Mouse (Mus musculus): Measurements from ENCODE around the gene Wasf1. TPM values are rescaled to one million over a fixed set of nuclear protein-coding genes. Genes with fewer than 3 reads are reported as not detected.

Gene Wasf1
- 3.2 and 4.0 TPM in 2 replicates for polyA plus RNA-seq (2015; fragmentation: Nextera tagmentation; extraction: Ambion mirVana)

GRCm38 (mm10) chr10:40882831-40883643, at the start of gene Wasf1, which contains the start of gene Cdc40:
Gene Wasf1 (plus strand): TSS chr10:40883475.
Gene Cdc40 (minus strand): TSS chr10:40883311.
- Histone ChIP-seq H3K4me3 (ENCODE audit: low read depth, low read length) (peak within 1 kb of the TSS; percentile 93), H3K9me3 (ENCODE audit: control insufficient read depth, low read length) (no peaks in the 10 kb centered on the region), H3K36me3 (ENCODE audit: control insufficient read depth, insufficient read depth, low read length) (no peaks in the 10 kb centered on the region), H3K27ac (replicated peaks) (peak within 1 kb of the TSS; percentile 86), H3K9ac (ENCODE audit: low read length) (peak within 1 kb of the TSS; percentile 93), H3K4me1 (replicated peaks; ENCODE audit: control insufficient read depth, insufficient read depth) (0 out of 2 replicates have a peak, but pooled peaks cover 3% of the 10 kb centered on the region), H3K27me3 (ENCODE audit: control insufficient read depth, insufficient read depth, low read length) (no peaks in the 10 kb centered on the region), H3K4me2 (replicated peaks; ENCODE audit: low read depth) (peak within 1 kb of the TSS; percentile 96)
- TF ChIP-seq CTCF (IDR thresholded peaks at IDR 0.05; ENCODE audit: low read depth) (no peak; the same call in 1 of the 2 replicates), EP300 (optimal IDR thresholded peaks at IDR 0.05) (peak; percentile 100)
- under 1% methylated on average over 44 of the region's 44 CpGs for WGBS
- ATAC-seq (ENCODE audit: low FRiP score, low TSS enrichment) (peak; percentile 98), DNase-seq (ENCODE audit: low spot score) (peak; percentile 93)

GRCm38 (mm10) chr10:40840086-40840485, 43.2 kb upstream of the Wasf1 start:
- Histone ChIP-seq H3K36me3 (ENCODE audit: control insufficient read depth, insufficient read depth, low read length) (peaks cover 15% of the 10 kb centered on the region; the same call in 1 of the 2 replicates), H3K9me3 (ENCODE audit: control insufficient read depth, low read length) (no peaks in the 10 kb centered on the region), H3K27me3 (ENCODE audit: control insufficient read depth, insufficient read depth, low read length) (no peaks in the 10 kb centered on the region), H3K4me2 (replicated peaks; ENCODE audit: low read depth) (no peak overlapping the region), H3K9ac (ENCODE audit: low read length) (no peak overlapping the region), H3K27ac (replicated peaks) (no peak overlapping the region), H3K4me1 (replicated peaks; ENCODE audit: control insufficient read depth, insufficient read depth) (no peaks in the 10 kb centered on the region), H3K4me3 (ENCODE audit: low read depth, low read length) (no peak overlapping the region)
- DNase-seq (ENCODE audit: low spot score), result no peak
- ATAC-seq (ENCODE audit: low FRiP score, low TSS enrichment), result no peak
- 80% methylated on average over 5 of the region's 5 CpGs for WGBS
- TF ChIP-seq EP300 (optimal IDR thresholded peaks at IDR 0.05), result no peak

- WGBS, result 78% methylated on average over 5 of the region's 5 CpGs
- peaks cover 16% of the 10 kb centered on the region for H3K36me3 ChIP-seq (ENCODE audit: control insufficient read depth, insufficient read depth, low read length)
- no peaks in the 10 kb centered on the region for H3K27me3 ChIP-seq (ENCODE audit: control insufficient read depth, insufficient read depth, low read length)
- H3K9ac ChIP-seq (ENCODE audit: low read length), result no peak overlapping the region
- DNase-seq (ENCODE audit: low spot score), result no peak
- no peaks in the 10 kb centered on the region for H3K4me1 ChIP-seq (replicated peaks; ENCODE audit: control insufficient read depth, insufficient read depth)
- H3K4me2 ChIP-seq (replicated peaks; ENCODE audit: low read depth), result no peak overlapping the region
- no peak for TF ChIP-seq CTCF (IDR thresholded peaks at IDR 0.05; ENCODE audit: low read depth)
- H3K27ac ChIP-seq (replicated peaks), result no peak overlapping the region
- no peak overlapping the region for H3K4me3 ChIP-seq (ENCODE audit: low read depth, low read length)
- no peak for ATAC-seq (ENCODE audit: low FRiP score, low TSS enrichment)
- no peaks in the 10 kb centered on the region for H3K9me3 ChIP-seq (ENCODE audit: control insufficient read depth, low read length)
Measured at GRCm38 (mm10) chr10:40843841-40844240, 39.4 kb upstream of the Wasf1 start.

- TF ChIP-seq CTCF (IDR thresholded peaks at IDR 0.05; ENCODE audit: low read depth), result no peak
- no peak for TF ChIP-seq EP300 (optimal IDR thresholded peaks at IDR 0.05)
- Histone ChIP-seq H3K9ac (ENCODE audit: low read length) (no peak overlapping the region), H3K4me1 (replicated peaks; ENCODE audit: control insufficient read depth, insufficient read depth) (no peaks in the 10 kb centered on the region), H3K27ac (replicated peaks) (no peak overlapping the region), H3K4me3 (ENCODE audit: low read depth, low read length) (no peak overlapping the region), H3K9me3 (ENCODE audit: control insufficient read depth, low read length) (no peaks in the 10 kb centered on the region), H3K4me2 (replicated peaks; ENCODE audit: low read depth) (no peak overlapping the region), H3K27me3 (ENCODE audit: control insufficient read depth, insufficient read depth, low read length) (no peaks in the 10 kb centered on the region), H3K36me3 (ENCODE audit: control insufficient read depth, insufficient read depth, low read length) (peaks cover 16% of the 10 kb centered on the region)
- ATAC-seq (ENCODE audit: low FRiP score, low TSS enrichment) (no peak), DNase-seq (ENCODE audit: low spot score) (no peak)
- WGBS, result 72% methylated on average over 10 of the region's 10 CpGs
Measured at GRCm38 (mm10) chr10:40844546-40844945, 38.7 kb upstream of the Wasf1 start.

- Histone ChIP-seq H3K27me3 (ENCODE audit: control insufficient read depth, insufficient read depth, low read length) (no peaks in the 10 kb centered on the region), H3K9ac (ENCODE audit: low read length) (no peak overlapping the region), H3K4me3 (ENCODE audit: low read depth, low read length) (no peak overlapping the region), H3K9me3 (ENCODE audit: control insufficient read depth, low read length) (no peaks in the 10 kb centered on the region), H3K27ac (replicated peaks) (no peak overlapping the region), H3K36me3 (ENCODE audit: control insufficient read depth, insufficient read depth, low read length) (peaks cover 16% of the 10 kb centered on the region), H3K4me1 (replicated peaks; ENCODE audit: control insufficient read depth, insufficient read depth) (no peaks in the 10 kb centered on the region), H3K4me2 (replicated peaks; ENCODE audit: low read depth) (no peak overlapping the region)
- TF ChIP-seq CTCF (IDR thresholded peaks at IDR 0.05; ENCODE audit: low read depth) (no peak), EP300 (optimal IDR thresholded peaks at IDR 0.05) (no peak)
- WGBS, result 82% methylated on average over 6 of the region's 6 CpGs
- no peak for DNase-seq (ENCODE audit: low spot score)
- ATAC-seq (ENCODE audit: low FRiP score, low TSS enrichment), result no peak
Measured at GRCm38 (mm10) chr10:40845626-40846025, 37.6 kb upstream of the Wasf1 start.

- 91% methylated on average over 10 of the region's 10 CpGs for WGBS
- ATAC-seq (ENCODE audit: low FRiP score, low TSS enrichment), result no peak
Measured at GRCm38 (mm10) chr10:40847176-40847874, 36.0 kb upstream of the Wasf1 start.

More at GRCm38 (mm10) chr10:40847176-40847874, 36.0 kb upstream of the Wasf1 start:
- Histone ChIP-seq H3K9me3 (ENCODE audit: control insufficient read depth, low read length) (no peaks in the 10 kb centered on the region), H3K9ac (ENCODE audit: low read length) (no peak overlapping the region), H3K27me3 (ENCODE audit: control insufficient read depth, insufficient read depth, low read length) (no peaks in the 10 kb centered on the region), H3K27ac (replicated peaks) (no peak overlapping the region), H3K4me2 (replicated peaks; ENCODE audit: low read depth) (no peak overlapping the region), H3K36me3 (ENCODE audit: control insufficient read depth, insufficient read depth, low read length) (peaks cover 17% of the 10 kb centered on the region), H3K4me1 (replicated peaks; ENCODE audit: control insufficient read depth, insufficient read depth) (no peaks in the 10 kb centered on the region), H3K4me3 (ENCODE audit: low read depth, low read length) (no peak overlapping the region)
- DNase-seq (ENCODE audit: low spot score), result no peak
- no peak for TF ChIP-seq CTCF (IDR thresholded peaks at IDR 0.05; ENCODE audit: low read depth)
- TF ChIP-seq EP300 (optimal IDR thresholded peaks at IDR 0.05), result no peak
